Mouse (Mus musculus) neural tube, embryonic 13.5 days (tissue): Measurements from ENCODE around the gene Dffb. TPM values are rescaled to one million over a fixed set of nuclear protein-coding genes. Genes with fewer than 3 reads are reported as not detected.

ENCODE experiments used
- ATAC-seq: fragments of 200-750 bp; cut with Nextera tagmentation; 2 replicates; pipeline ENCODE4 v1.8.0; 2017; ENCODE audit warnings: low read depth, mild to moderate bottlenecking, moderate TSS enrichment, moderate library complexity
- H3K27ac ChIP-seq: fragments of 300-500 bp; sonication (generic); replicated peaks from 2 replicates; pipeline ENCODE4 v1.5.1; 2015; ENCODE audit warnings: moderate library complexity, mild to moderate bottlenecking, inconsistent platforms
- H3K27me3 ChIP-seq: fragments of 300-500 bp; sonication (generic); 2 replicates; pipeline ENCODE4 v1.6.1; 2015; ENCODE audit warnings: mild to moderate bottlenecking, inconsistent platforms
- H3K36me3 ChIP-seq: fragments of 300-500 bp; sonication (generic); 2 replicates; pipeline ENCODE4 v1.6.1; 2015; ENCODE audit warnings: mild to moderate bottlenecking, inconsistent platforms
- H3K4me1 ChIP-seq: fragments of 300-500 bp; sonication (generic); replicated peaks from 2 replicates; pipeline ENCODE4 v1.6.1; 2015; ENCODE audit warnings: inconsistent platforms
- H3K4me2 ChIP-seq: fragments of 300-500 bp; sonication (generic); 2 replicates; pipeline ENCODE4 v1.6.1; 2015; ENCODE audit warnings: inconsistent platforms, mild to moderate bottlenecking, moderate library complexity
- H3K4me3 ChIP-seq: fragments of 300-500 bp; sonication (generic); 2 replicates; pipeline ENCODE4 v1.5.1; 2015; ENCODE audit warnings: mild to moderate bottlenecking, inconsistent platforms
- H3K9ac ChIP-seq: fragments of 300-500 bp; sonication (generic); 2 replicates; pipeline ENCODE4 v1.6.1; 2015; ENCODE audit warnings: moderate library complexity, mild to moderate bottlenecking, inconsistent platforms
- H3K9me3 ChIP-seq: fragments of 300-500 bp; sonication (generic); 2 replicates; pipeline ENCODE4 v1.6.1; 2016; ENCODE audit warnings: inconsistent platforms
- WGBS: fragments of 180-500 bp; shearing (Covaris S2); methylation state at CpG from one replicate; pipeline ENCODE4 v1.1.7; 2015; 5-methylcytosine and 5-hydroxymethylcytosine counted together
- polyA plus RNA-seq: library from polyadenylated mRNA; unstranded; fragments of >200 nt; fragmentation: Nextera tagmentation; extraction: Ambion mirVana; gene quantifications from 2 replicates; pipeline ENCODE4 v1.2.1, GENCODE M21; 2015

Dffb gene
- polyA plus RNA-seq, 1 experiment from 2014 or later: 12.8 TPM

- 49% methylated on average over 9 of the region's 9 CpGs for WGBS
- no peaks in the 10 kb centered on the region for H3K9me3 ChIP-seq
- H3K4me3 ChIP-seq: no peak overlapping the region
- H3K4me1 ChIP-seq: peaks cover 11% of the 10 kb centered on the region; the same call in 1 of the 2 replicates
- no peaks in the 10 kb centered on the region for H3K27me3 ChIP-seq
- H3K4me2 ChIP-seq: no peak overlapping the region
- H3K36me3 ChIP-seq: no peaks in the 10 kb centered on the region
- H3K27ac ChIP-seq: peak overlapping the region; percentile 64; the same call in 1 of the 2 replicates
- no peak overlapping the region for H3K9ac ChIP-seq
- no peak; the same call in 1 of the 2 replicates for ATAC-seq
Measured at GRCm38 (mm10) chr4:153920517-153921233, 54.3 kb downstream of the Dffb start.

GRCm38 (mm10) chr4:153917773-153918500 lies 57.0 kb downstream of the Dffb start:
- no peak for ATAC-seq

More at GRCm38 (mm10) chr4:153917773-153918500, 57.0 kb downstream of the Dffb start:
- Histone ChIP-seq H3K36me3 (no peaks in the 10 kb centered on the region), H3K9me3 (no peaks in the 10 kb centered on the region), H3K27ac (no peak overlapping the region), H3K9ac (no peak overlapping the region), H3K4me2 (no peak overlapping the region), H3K27me3 (no peaks in the 10 kb centered on the region), H3K4me1 (peaks cover 11% of the 10 kb centered on the region; the same call in 1 of the 2 replicates), H3K4me3 (no peak overlapping the region)
- 47% methylated on average over 8 of the region's 8 CpGs for WGBS

Other genes starting within 250 kb of the Dffb start
- gene A430005L14Rik, start 17.9 kb downstream of the Dffb start, polyA plus RNA-seq: 60.9 and 61.5 TPM in 2 replicates
- gene Cep104, start 68 bp upstream of the Dffb start, polyA plus RNA-seq: 16.4 and 19.8 TPM in 2 replicates
- 24.0 and 25.2 TPM in 2 replicates for gene Lrrc47, start 36.6 kb upstream of the Dffb start, polyA plus RNA-seq
- gene Smim1, start 51.1 kb upstream of the Dffb start, polyA plus RNA-seq: 7.8 and 9.3 TPM in 2 replicates
- not detected in 2 replicates for gene Ccdc27, start 67.6 kb upstream of the Dffb start, polyA plus RNA-seq
- gene Trp73, start 165.1 kb upstream of the Dffb start, polyA plus RNA-seq: 0.12 TPM in 1 of 2 replicates, not detected in the other
- 42.5 and 45.2 TPM in 2 replicates for gene Wrap73, start 167.2 kb upstream of the Dffb start, polyA plus RNA-seq
- gene Tprgl, start 185.5 kb upstream of the Dffb start, polyA plus RNA-seq: 178 and 191 TPM in 2 replicates
- gene Megf6, start 195.6 kb upstream of the Dffb start, polyA plus RNA-seq: 7.4 and 8.8 TPM in 2 replicates